ENCODE assay signal across 8 mouse cellular contexts in the genomic region with DNA sequence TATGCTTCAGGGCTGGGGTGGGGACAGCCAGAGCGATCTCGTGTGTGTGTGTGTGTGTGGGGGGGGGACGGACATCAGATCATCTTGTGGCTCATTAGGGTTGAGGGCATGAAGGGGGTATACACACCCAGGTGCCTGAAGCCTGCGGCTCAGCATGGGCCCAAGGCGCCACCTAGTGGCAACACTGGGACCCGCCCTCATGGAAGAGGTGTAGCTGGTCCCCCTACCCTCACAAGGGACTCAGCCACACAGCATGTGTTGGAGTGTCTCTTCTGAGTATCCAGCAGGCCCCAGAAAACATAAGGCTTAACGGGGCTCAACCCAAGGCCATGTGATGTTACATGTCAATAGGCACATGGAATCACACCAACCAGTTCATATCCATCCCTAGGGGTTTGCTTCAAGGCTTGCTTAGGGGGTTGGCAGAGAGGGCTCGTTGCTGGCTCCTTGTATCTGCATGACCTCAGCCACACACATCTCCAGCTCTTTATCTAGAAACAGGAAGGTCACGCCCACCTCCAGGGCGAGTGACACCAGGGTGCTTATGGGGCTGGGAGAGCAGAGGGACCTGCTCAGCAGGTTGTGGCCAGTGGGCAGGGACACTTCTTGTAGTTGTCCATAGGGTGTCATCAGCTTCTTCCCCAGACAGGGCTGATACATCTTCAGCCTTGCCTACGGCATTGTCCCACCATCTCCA.
DNase-seq lines count a peak whose midpoint lies in the region; ATAC-seq and TF ChIP-seq lines count a peak whose summit lies in the region.

No protein-coding gene starts in this region.

- 28% methylated on average over 11 of the region's 11 CpGs for WGBS in forebrain, embryonic 10.5 days
- 27% methylated on average over 11 of the region's 11 CpGs for WGBS in hindbrain, embryonic 10.5 days
- whole genome bisulfite sequencing in small intestine, adult 2 months, result 29% methylated on average over 11 of the region's 11 CpGs

- TF ChIP-seq POLR2A in brain, embryonic 14.5 days (IDR thresholded peaks at IDR 0.05; ENCODE audit: borderline replicate concordance, extremely low read depth, insufficient read depth, insufficient read length, poor library complexity, severe bottlenecking), result no peak
- no peak for TF ChIP-seq POLR2A in small intestine, adult 2 months (IDR thresholded peaks at IDR 0.05; ENCODE audit: low read depth, low read length)

- H3K4me3 ChIP-seq in G1E (ENCODE audit: low read depth, low read length), result no peak overlapping the region
- H3K4me3 ChIP-seq in forebrain, embryonic 10.5 days, result no peak overlapping the region
- no peak overlapping the region for H3K4me3 ChIP-seq in hindbrain, embryonic 10.5 days
- H3K4me3 ChIP-seq in small intestine, adult 2 months (ENCODE audit: low read depth, low read length), result no peak overlapping the region

- TF ChIP-seq CTCF in G1E (IDR thresholded peaks at IDR 0.05; ENCODE audit: low read depth, low read length), result peak; percentile 93
- TF ChIP-seq CTCF in brain, embryonic 14.5 days (IDR thresholded peaks at IDR 0.05; ENCODE audit: borderline replicate concordance, extremely low read depth, insufficient read depth, insufficient read length), result peak; percentile 94
- peak; percentile 75 for TF ChIP-seq CTCF in small intestine, adult 2 months (IDR thresholded peaks at IDR 0.05; ENCODE audit: extremely low read depth, insufficient read length, insufficient replicate concordance, low read depth, low read length)

- ATAC-seq in G1E (ENCODE audit: extremely low read depth, insufficient number of reproducible peaks, low FRiP score, poor library complexity, severe bottlenecking), result no peak
- ATAC-seq in megakaryocyte progenitor cell, adult 5-6 weeks (replicated peaks; ENCODE audit: poor library complexity), result peak; percentile 80
- no peak for ATAC-seq in erythroid progenitor cell, adult 5-6 weeks (replicated peaks; ENCODE audit: low FRiP score, poor library complexity, severe bottlenecking)

- H3K36me3 ChIP-seq in G1E (replicated peaks), result peaks cover 56% of the 10 kb centered on the region
- H3K36me3 ChIP-seq in forebrain, embryonic 10.5 days (replicated peaks), result peaks cover 50% of the 10 kb centered on the region
- peaks cover 50% of the 10 kb centered on the region for H3K36me3 ChIP-seq in hindbrain, embryonic 10.5 days
- peaks cover 35% of the 10 kb centered on the region for H3K36me3 ChIP-seq in small intestine, adult 2 months (ENCODE audit: control insufficient read depth, insufficient read depth, low read length)

- H3K27me3 ChIP-seq in G1E (ENCODE audit: insufficient read depth, low read length), result peaks cover 20% of the 10 kb centered on the region
- no peaks in the 10 kb centered on the region for H3K27me3 ChIP-seq in forebrain, embryonic 10.5 days (ENCODE audit: poor library complexity, severe bottlenecking)
- H3K27me3 ChIP-seq in hindbrain, embryonic 10.5 days (ENCODE audit: insufficient read depth, poor library complexity, severe bottlenecking), result peaks cover 6% of the 10 kb centered on the region; the same call in 1 of the 2 replicates
- H3K27me3 ChIP-seq in small intestine, adult 2 months (ENCODE audit: control insufficient read depth, insufficient read depth, low read length), result no peaks in the 10 kb centered on the region

- DNase-seq in G1E (ENCODE audit: low spot score), result peak; percentile 55
- peak; percentile 77 for DNase-seq in brain, embryonic 14.5 days (ENCODE audit: low read depth)
- peak; percentile 75 for DNase-seq in forebrain, embryonic 10.5 days (ENCODE audit: extremely low spot score, low spot score)
- DNase-seq in hindbrain, embryonic 10.5 days (ENCODE audit: low spot score), result peak; percentile 80
- DNase-seq in layer of hippocampus, postnatal 36 days, result peak; percentile 58 to 59

- no peak overlapping the region for H3K27ac ChIP-seq in forebrain, embryonic 10.5 days
- no peak overlapping the region for H3K27ac ChIP-seq in hindbrain, embryonic 10.5 days
- H3K27ac ChIP-seq in small intestine, adult 2 months (ENCODE audit: insufficient read depth, low read depth, low read length), result no peak overlapping the region

- H3K9me3 ChIP-seq in G1E (replicated peaks), result no peaks in the 10 kb centered on the region
- no peaks in the 10 kb centered on the region for H3K9me3 ChIP-seq in forebrain, embryonic 10.5 days
- H3K9me3 ChIP-seq in hindbrain, embryonic 10.5 days, result no peaks in the 10 kb centered on the region

- peaks cover 4% of the 10 kb centered on the region; the same call in 1 of the 2 replicates for H3K4me1 ChIP-seq in G1E (ENCODE audit: insufficient read depth, low read depth, low read length)
- H3K4me1 ChIP-seq in forebrain, embryonic 10.5 days, result peaks cover 22% of the 10 kb centered on the region
- peaks cover 30% of the 10 kb centered on the region for H3K4me1 ChIP-seq in hindbrain, embryonic 10.5 days (replicated peaks)
- H3K4me1 ChIP-seq in small intestine, adult 2 months (ENCODE audit: control insufficient read depth, insufficient read depth, insufficient read length, low read length), result no peaks in the 10 kb centered on the region
